Mouse (Mus musculus): ENCODE data around the gene Hmga2. TPM values are rescaled to one million over a fixed set of nuclear protein-coding genes. Genes with fewer than 3 reads are reported as not detected.

Hmga2 gene
- polyA plus RNA-seq, 1 experiment from 2014 or later, result 113 TPM

GRCm38 (mm10) chr10:120465121-120465520 lies 11.1 kb downstream of the Hmga2 start:
- no peak overlapping the region for H3K4me3 ChIP-seq (ENCODE audit: low read depth, low read length)
- no peaks in the 10 kb centered on the region for H3K27me3 ChIP-seq (ENCODE audit: control insufficient read depth, insufficient read depth, low read length)
- WGBS, result 77% methylated on average over 5 of the region's 5 CpGs
- H3K36me3 ChIP-seq (replicated peaks; ENCODE audit: control insufficient read depth, insufficient read depth, low read depth, low read length), result peaks cover 2% of the 10 kb centered on the region; the same call in 1 of the 2 replicates
- H3K4me1 ChIP-seq (ENCODE audit: control insufficient read depth, insufficient read depth, low read length), result no peaks in the 10 kb centered on the region
- H3K27ac ChIP-seq (replicated peaks; ENCODE audit: low read depth, low read length), result no peak overlapping the region
- no peak overlapping the region for H3K9ac ChIP-seq (replicated peaks; ENCODE audit: low read length)
- DNase-seq (ENCODE audit: low spot score), result peak; percentile 11
- H3K9me3 ChIP-seq (replicated peaks; ENCODE audit: control insufficient read depth, low read length), result no peaks in the 10 kb centered on the region
- H3K4me2 ChIP-seq (ENCODE audit: low read depth, low read length), result no peak overlapping the region
- ATAC-seq (replicated peaks; ENCODE audit: insufficient number of reproducible peaks, low FRiP score, low TSS enrichment, low read depth), result no peak

DNA sequence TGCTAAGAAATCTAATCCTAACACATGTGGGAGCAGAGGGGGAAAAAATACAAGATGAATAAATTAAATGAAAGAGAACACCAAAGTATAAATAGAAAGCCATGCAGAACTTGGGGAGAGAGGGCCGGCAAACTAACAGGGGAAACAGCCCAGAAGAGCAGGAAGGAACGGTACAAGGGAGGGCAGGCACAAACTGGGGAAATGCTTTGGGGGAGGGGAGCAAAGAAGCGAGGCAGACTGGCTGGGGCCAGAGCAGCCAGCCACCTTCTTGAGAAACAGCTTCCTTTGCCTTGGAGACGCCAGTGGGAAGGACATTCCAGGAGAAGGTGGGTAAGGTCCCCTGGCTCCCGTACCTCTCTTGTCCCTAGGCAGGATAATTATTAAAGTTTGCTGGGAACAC lies 14.5 kb downstream of the Hmga2 start:
- H3K4me3 ChIP-seq (ENCODE audit: low read depth, low read length), result no peak overlapping the region
- no peaks in the 10 kb centered on the region for H3K9me3 ChIP-seq (replicated peaks; ENCODE audit: control insufficient read depth, low read length)
- no peaks in the 10 kb centered on the region for H3K4me1 ChIP-seq (ENCODE audit: control insufficient read depth, insufficient read depth, low read length)
- H3K27ac ChIP-seq (replicated peaks; ENCODE audit: low read depth, low read length), result peak overlapping the region; percentile 16; the same call in 1 of the 2 replicates
- no peaks in the 10 kb centered on the region for H3K27me3 ChIP-seq (ENCODE audit: control insufficient read depth, insufficient read depth, low read length)
- ATAC-seq (replicated peaks; ENCODE audit: insufficient number of reproducible peaks, low FRiP score, low TSS enrichment, low read depth) (peak; percentile 75; the same call in 1 of the 2 replicates), DNase-seq (ENCODE audit: low spot score) (peak; percentile 56)
- H3K36me3 ChIP-seq (replicated peaks; ENCODE audit: control insufficient read depth, insufficient read depth, low read depth, low read length), result peaks cover 2% of the 10 kb centered on the region; the same call in 1 of the 2 replicates
- H3K9ac ChIP-seq (replicated peaks; ENCODE audit: low read length), result no peak overlapping the region
- H3K4me2 ChIP-seq (ENCODE audit: low read depth, low read length), result peak overlapping the region; percentile 16; the same call in 1 of the 2 replicates
- WGBS, result 19% methylated on average over 5 of the region's 5 CpGs

DNA sequence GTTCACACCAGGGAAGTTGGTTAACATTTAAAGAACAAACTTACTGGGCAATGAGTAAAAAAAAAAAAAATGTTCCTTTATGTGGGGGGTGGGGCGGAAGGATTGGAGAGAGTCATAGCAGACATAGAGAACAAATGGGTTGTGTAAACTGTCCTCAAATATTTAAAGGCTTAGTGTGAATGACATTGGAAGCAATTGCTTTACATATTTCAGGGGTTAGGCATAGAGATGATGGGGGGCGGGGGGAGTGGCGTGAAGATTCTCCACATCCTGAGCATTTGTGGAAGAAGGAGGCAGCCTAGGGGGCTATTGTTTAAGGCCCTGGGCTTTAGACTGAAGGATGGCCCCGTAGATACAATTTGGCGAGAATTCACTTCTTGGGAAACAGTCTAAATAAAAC lies 15.0 kb downstream of the Hmga2 start:
- H3K27me3 ChIP-seq (ENCODE audit: control insufficient read depth, insufficient read depth, low read length), result no peaks in the 10 kb centered on the region
- no peak for DNase-seq (ENCODE audit: low spot score)
- no peaks in the 10 kb centered on the region for H3K4me1 ChIP-seq (ENCODE audit: control insufficient read depth, insufficient read depth, low read length)
- WGBS, result 76% methylated on average over 5 of the region's 5 CpGs
- no peak overlapping the region for H3K4me2 ChIP-seq (ENCODE audit: low read depth, low read length)
- ATAC-seq (replicated peaks; ENCODE audit: insufficient number of reproducible peaks, low FRiP score, low TSS enrichment, low read depth), result no peak
- peaks cover 2% of the 10 kb centered on the region; the same call in 1 of the 2 replicates for H3K36me3 ChIP-seq (replicated peaks; ENCODE audit: control insufficient read depth, insufficient read depth, low read depth, low read length)
- no peak overlapping the region for H3K27ac ChIP-seq (replicated peaks; ENCODE audit: low read depth, low read length)
- H3K9ac ChIP-seq (replicated peaks; ENCODE audit: low read length), result no peak overlapping the region
- H3K4me3 ChIP-seq (ENCODE audit: low read depth, low read length), result no peak overlapping the region
- no peaks in the 10 kb centered on the region for H3K9me3 ChIP-seq (replicated peaks; ENCODE audit: control insufficient read depth, low read length)

DNA sequence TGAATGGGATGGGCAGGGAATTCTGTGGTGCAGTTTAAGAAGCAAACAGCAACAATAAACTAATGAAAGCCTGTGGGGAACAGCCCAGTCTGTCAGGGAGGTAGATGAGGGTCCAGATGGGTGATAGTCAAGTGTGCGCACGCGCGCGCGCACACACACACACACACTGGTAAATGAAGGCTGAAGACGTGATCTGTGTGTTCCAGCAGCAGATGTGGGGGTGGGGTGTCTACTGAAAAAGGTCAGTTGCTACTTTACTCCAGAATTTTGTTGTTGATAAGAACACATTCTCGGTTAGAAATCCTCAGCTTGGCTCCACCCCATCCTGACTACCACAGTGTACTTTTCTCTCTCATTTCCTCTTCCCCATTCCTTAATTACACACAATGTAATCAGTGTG lies 17.4 kb downstream of the Hmga2 start:
- Histone ChIP-seq H3K9ac (replicated peaks; ENCODE audit: low read length) (no peak overlapping the region), H3K4me2 (ENCODE audit: low read depth, low read length) (no peak overlapping the region), H3K27ac (replicated peaks; ENCODE audit: low read depth, low read length) (no peak overlapping the region), H3K4me1 (ENCODE audit: control insufficient read depth, insufficient read depth, low read length) (no peaks in the 10 kb centered on the region), H3K9me3 (replicated peaks; ENCODE audit: control insufficient read depth, low read length) (no peaks in the 10 kb centered on the region), H3K36me3 (replicated peaks; ENCODE audit: control insufficient read depth, insufficient read depth, low read depth, low read length) (peaks cover 2% of the 10 kb centered on the region; the same call in 1 of the 2 replicates), H3K4me3 (ENCODE audit: low read depth, low read length) (no peak overlapping the region), H3K27me3 (ENCODE audit: control insufficient read depth, insufficient read depth, low read length) (no peaks in the 10 kb centered on the region)
- ATAC-seq (replicated peaks; ENCODE audit: insufficient number of reproducible peaks, low FRiP score, low TSS enrichment, low read depth) (no peak), DNase-seq (ENCODE audit: low spot score) (no peak)
- 94% methylated on average over 8 of the region's 8 CpGs for WGBS

GRCm38 (mm10) chr10:120449661-120450284 lies 26.5 kb downstream of the Hmga2 start:
- WGBS, result 77% methylated on average over 19 of the region's 19 CpGs
- Histone ChIP-seq H3K27me3 (ENCODE audit: control insufficient read depth, insufficient read depth, low read length) (no peaks in the 10 kb centered on the region), H3K4me3 (ENCODE audit: low read depth, low read length) (no peak overlapping the region), H3K9me3 (replicated peaks; ENCODE audit: control insufficient read depth, low read length) (no peaks in the 10 kb centered on the region), H3K36me3 (replicated peaks; ENCODE audit: control insufficient read depth, insufficient read depth, low read depth, low read length) (no peaks in the 10 kb centered on the region; the same call in none of the 2 replicates), H3K4me1 (ENCODE audit: control insufficient read depth, insufficient read depth, low read length) (no peaks in the 10 kb centered on the region), H3K9ac (replicated peaks; ENCODE audit: low read length) (no peak overlapping the region; the same call in 1 of the 2 replicates), H3K27ac (replicated peaks; ENCODE audit: low read depth, low read length) (no peak overlapping the region), H3K4me2 (ENCODE audit: low read depth, low read length) (no peak overlapping the region)
- ATAC-seq (replicated peaks; ENCODE audit: insufficient number of reproducible peaks, low FRiP score, low TSS enrichment, low read depth) (no peak), DNase-seq (ENCODE audit: low spot score) (no peak)

DNA sequence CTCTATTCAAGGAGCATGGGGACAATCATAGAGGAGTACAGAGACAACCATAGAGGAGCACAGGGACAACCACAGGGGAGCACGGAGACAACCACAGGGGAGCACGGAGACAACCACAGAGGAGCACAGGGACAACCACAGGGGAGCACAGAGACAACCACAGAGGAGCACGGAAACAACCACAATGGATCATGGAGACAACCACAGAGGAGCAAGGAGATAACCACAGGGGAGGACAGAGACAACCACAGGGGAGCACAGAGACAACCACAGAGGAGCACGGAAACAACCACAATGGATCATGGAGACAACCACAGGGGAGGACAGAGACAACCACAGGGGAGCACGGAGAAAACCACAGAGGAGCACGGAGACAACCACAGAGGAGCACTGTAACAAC lies 29.5 kb downstream of the Hmga2 start:
- DNase-seq (ENCODE audit: low spot score) (no peak), ATAC-seq (replicated peaks; ENCODE audit: insufficient number of reproducible peaks, low FRiP score, low TSS enrichment, low read depth) (no peak)
- no peaks in the 10 kb centered on the region for H3K27me3 ChIP-seq (ENCODE audit: control insufficient read depth, insufficient read depth, low read length)
- no peaks in the 10 kb centered on the region for H3K9me3 ChIP-seq (replicated peaks; ENCODE audit: control insufficient read depth, low read length)
- no peak overlapping the region for H3K27ac ChIP-seq (replicated peaks; ENCODE audit: low read depth, low read length)
- no peaks in the 10 kb centered on the region for H3K4me1 ChIP-seq (ENCODE audit: control insufficient read depth, insufficient read depth, low read length)
- no peaks in the 10 kb centered on the region; the same call in none of the 2 replicates for H3K36me3 ChIP-seq (replicated peaks; ENCODE audit: control insufficient read depth, insufficient read depth, low read depth, low read length)
- H3K4me2 ChIP-seq (ENCODE audit: low read depth, low read length), result no peak overlapping the region
- 93% methylated on average over 6 of the region's 6 CpGs for WGBS
- H3K9ac ChIP-seq (replicated peaks; ENCODE audit: low read length), result no peak overlapping the region
- H3K4me3 ChIP-seq (ENCODE audit: low read depth, low read length), result no peak overlapping the region

- Histone ChIP-seq H3K9ac (replicated peaks; ENCODE audit: low read length) (no peak overlapping the region), H3K36me3 (replicated peaks; ENCODE audit: control insufficient read depth, insufficient read depth, low read depth, low read length) (no peaks in the 10 kb centered on the region; the same call in none of the 2 replicates), H3K27me3 (ENCODE audit: control insufficient read depth, insufficient read depth, low read length) (no peaks in the 10 kb centered on the region), H3K4me2 (ENCODE audit: low read depth, low read length) (no peak overlapping the region), H3K27ac (replicated peaks; ENCODE audit: low read depth, low read length) (no peak overlapping the region), H3K4me3 (ENCODE audit: low read depth, low read length) (no peak overlapping the region), H3K4me1 (ENCODE audit: control insufficient read depth, insufficient read depth, low read length) (no peaks in the 10 kb centered on the region), H3K9me3 (replicated peaks; ENCODE audit: control insufficient read depth, low read length) (no peaks in the 10 kb centered on the region)
- ATAC-seq (replicated peaks; ENCODE audit: insufficient number of reproducible peaks, low FRiP score, low TSS enrichment, low read depth) (no peak), DNase-seq (ENCODE audit: low spot score) (no peak)
- 88% methylated on average over 9 of the region's 9 CpGs for WGBS
Measured at GRCm38 (mm10) chr10:120446206-120446605, 30.1 kb downstream of the Hmga2 start.

- Histone ChIP-seq H3K9me3 (replicated peaks; ENCODE audit: control insufficient read depth, low read length) (no peaks in the 10 kb centered on the region), H3K9ac (replicated peaks; ENCODE audit: low read length) (no peak overlapping the region), H3K36me3 (replicated peaks; ENCODE audit: control insufficient read depth, insufficient read depth, low read depth, low read length) (peaks cover 4% of the 10 kb centered on the region), H3K4me2 (ENCODE audit: low read depth, low read length) (no peak overlapping the region), H3K4me1 (ENCODE audit: control insufficient read depth, insufficient read depth, low read length) (no peaks in the 10 kb centered on the region), H3K27ac (replicated peaks; ENCODE audit: low read depth, low read length) (no peak overlapping the region), H3K27me3 (ENCODE audit: control insufficient read depth, insufficient read depth, low read length) (no peaks in the 10 kb centered on the region), H3K4me3 (ENCODE audit: low read depth, low read length) (no peak overlapping the region)
- DNase-seq (ENCODE audit: low spot score), result no peak
- 76% methylated on average over 9 of the region's 9 CpGs for WGBS
- no peak for ATAC-seq (replicated peaks; ENCODE audit: insufficient number of reproducible peaks, low FRiP score, low TSS enrichment, low read depth)
Measured at GRCm38 (mm10) chr10:120444463-120445070, 31.7 kb downstream of the Hmga2 start.

Measured in embryonic facial prominence, embryonic 11.5 days (tissue).